Mouse (Mus musculus): ENCODE results near the gene Rad9b. TPM values are rescaled to one million over a fixed set of nuclear protein-coding genes. Genes with fewer than 3 reads are reported as not detected.

The Rad9b gene
- polyA plus RNA-seq, 1 experiment from 2014 or later, result 9.7 TPM

DNA sequence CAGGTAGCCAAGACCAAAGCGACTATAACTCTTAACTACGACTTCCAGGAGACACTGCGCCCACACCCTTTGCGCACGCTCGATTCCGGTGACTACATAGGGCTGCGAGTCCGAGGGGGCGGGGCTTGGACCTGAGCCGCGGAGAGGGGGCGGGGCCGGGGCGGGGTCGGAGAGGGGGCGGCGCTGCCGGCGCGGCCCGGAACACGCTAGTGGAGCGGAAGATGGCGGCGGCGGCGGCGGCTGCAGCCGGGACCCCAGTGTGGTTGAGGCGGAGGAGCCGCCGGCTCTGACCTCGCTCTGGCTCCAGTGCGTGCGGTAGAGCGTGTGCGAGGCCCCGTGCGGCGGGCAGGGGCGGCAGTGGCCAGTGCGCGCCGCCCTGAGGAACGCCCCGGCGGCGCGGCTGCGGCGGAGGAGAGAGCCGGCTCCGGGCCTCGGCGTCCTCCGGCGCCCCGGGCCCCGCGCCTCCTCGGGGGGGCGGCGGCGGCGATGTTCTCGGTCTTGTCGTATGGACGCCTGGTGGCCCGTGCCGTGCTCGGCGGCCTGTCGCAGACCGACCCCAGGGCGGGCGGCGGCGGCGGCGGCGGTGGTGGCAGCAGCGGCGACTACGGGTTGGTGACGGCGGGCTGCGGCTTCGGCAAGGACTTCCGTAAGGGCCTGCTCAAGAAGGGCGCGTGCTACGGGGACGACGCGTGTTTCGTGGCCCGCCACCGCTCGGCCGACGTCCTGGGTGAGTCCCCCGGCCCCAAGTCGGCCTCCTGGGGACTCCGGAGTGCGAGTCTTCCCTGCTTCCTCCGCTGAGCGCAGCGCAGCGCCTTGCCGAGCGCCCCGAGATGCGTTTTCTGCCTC lies 69.6 kb downstream of the Rad9b start, which contains the start of gene Pptc7:
Gene Pptc7 (plus strand): TSS at position 183 of the 846 bp plus-strand sequence.
- peak within 1 kb of the TSS; percentile 98 for H3K4me2 ChIP-seq
- peak within 1 kb of the TSS; percentile 99 for H3K4me3 ChIP-seq (ENCODE audit: low read depth, low read length)
- H3K9ac ChIP-seq (ENCODE audit: low read length), result peak within 1 kb of the TSS; percentile 88
- DNase-seq (ENCODE audit: low spot score, missing footprints), result peak; percentile 99
- no peaks in the 10 kb centered on the region for H3K27me3 ChIP-seq (ENCODE audit: control insufficient read depth, insufficient read depth, low read length)
- peaks cover 15% of the 10 kb centered on the region for H3K4me1 ChIP-seq (ENCODE audit: control insufficient read depth, insufficient read depth, low read length)
- under 1% methylated on average over 87 of the region's 114 CpGs for WGBS
- ATAC-seq (ENCODE audit: low FRiP score), result peak; percentile 96
- peak within 1 kb of the TSS; percentile 78 for H3K27ac ChIP-seq (ENCODE audit: low read depth, low read length)
- no peaks in the 10 kb centered on the region for H3K9me3 ChIP-seq (ENCODE audit: control insufficient read depth, low read length)
- H3K36me3 ChIP-seq (ENCODE audit: control insufficient read depth, insufficient read depth, low read length), result no peaks in the 10 kb centered on the region

DNA sequence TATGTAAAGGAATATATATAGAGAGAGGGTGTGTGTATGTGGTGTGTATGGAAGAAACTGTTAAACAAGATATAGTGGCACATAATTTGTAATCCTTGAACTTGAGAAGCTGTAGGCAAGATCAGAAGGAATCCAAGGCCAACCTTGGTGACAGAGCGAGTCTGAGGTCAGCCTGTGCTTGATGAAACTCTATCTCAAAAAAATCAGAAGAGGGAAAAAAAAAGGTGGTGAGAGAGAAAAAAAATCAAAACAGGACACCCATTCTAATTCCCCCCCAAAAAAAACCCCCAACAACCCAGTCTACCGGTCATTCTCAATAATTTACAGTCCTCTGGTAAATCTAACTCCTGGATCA lies 70.2 kb downstream of the Rad9b start:
- no peak overlapping the region for H3K27ac ChIP-seq (ENCODE audit: low read depth, low read length)
- peak; percentile 12; the same call in 1 of the 2 replicates for ATAC-seq (ENCODE audit: low FRiP score)
- WGBS, result 36% methylated on average over 2 of the region's 2 CpGs

DNA sequence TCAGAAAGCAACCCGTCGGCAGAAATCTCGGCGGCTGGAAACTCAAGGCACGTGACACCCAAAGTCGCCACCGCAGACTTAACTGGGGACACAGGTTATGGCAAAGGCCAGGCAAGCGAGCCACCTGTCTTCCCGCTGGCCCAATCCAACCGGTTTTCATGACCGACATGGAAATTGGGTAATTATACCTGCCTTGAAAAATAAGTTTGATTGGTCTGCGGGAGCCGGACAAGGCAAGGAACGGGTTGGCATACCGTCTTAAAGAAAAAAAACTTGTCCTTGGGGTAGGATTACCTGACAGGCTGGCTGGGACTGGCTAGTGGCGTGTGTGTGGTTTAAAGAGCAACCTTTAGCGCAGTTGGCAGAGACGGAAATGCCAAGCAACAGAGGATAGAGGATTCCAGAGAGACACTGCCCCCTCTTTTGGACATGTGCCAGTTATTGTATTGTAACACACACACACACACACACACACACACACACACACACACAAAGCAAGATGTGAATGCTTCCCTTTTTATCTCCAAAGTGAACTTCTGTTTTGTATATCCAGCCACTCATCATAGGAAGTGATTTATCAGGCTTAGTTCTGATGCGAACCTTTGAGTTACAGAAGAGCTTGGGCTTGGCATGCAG lies 73.1 kb downstream of the Rad9b start:
- ATAC-seq (ENCODE audit: low FRiP score) (no peak), DNase-seq (ENCODE audit: low spot score, missing footprints) (no peak)
- WGBS, result 42% methylated on average over 19 of the region's 19 CpGs
- Histone ChIP-seq H3K27me3 (ENCODE audit: control insufficient read depth, insufficient read depth, low read length) (no peaks in the 10 kb centered on the region), H3K4me3 (ENCODE audit: low read depth, low read length) (no peak overlapping the region), H3K4me2 (no peak overlapping the region), H3K36me3 (ENCODE audit: control insufficient read depth, insufficient read depth, low read length) (no peaks in the 10 kb centered on the region), H3K27ac (ENCODE audit: low read depth, low read length) (no peak overlapping the region), H3K9ac (ENCODE audit: low read length) (no peak overlapping the region), H3K4me1 (ENCODE audit: control insufficient read depth, insufficient read depth, low read length) (peaks cover 11% of the 10 kb centered on the region), H3K9me3 (ENCODE audit: control insufficient read depth, low read length) (no peaks in the 10 kb centered on the region)

More for the DNA sequence above, 70.2 kb downstream of the Rad9b start:
- Histone ChIP-seq H3K27me3 (ENCODE audit: control insufficient read depth, insufficient read depth, low read length) (no peaks in the 10 kb centered on the region), H3K4me3 (ENCODE audit: low read depth, low read length) (peak overlapping the region; percentile 99; the same call in 1 of the 2 replicates), H3K4me1 (ENCODE audit: control insufficient read depth, insufficient read depth, low read length) (peaks cover 15% of the 10 kb centered on the region), H3K9me3 (ENCODE audit: control insufficient read depth, low read length) (no peaks in the 10 kb centered on the region), H3K9ac (ENCODE audit: low read length) (no peak overlapping the region), H3K4me2 (peak overlapping the region; percentile 98), H3K36me3 (ENCODE audit: control insufficient read depth, insufficient read depth, low read length) (no peaks in the 10 kb centered on the region)
- no peak for DNase-seq (ENCODE audit: low spot score, missing footprints)

DNA sequence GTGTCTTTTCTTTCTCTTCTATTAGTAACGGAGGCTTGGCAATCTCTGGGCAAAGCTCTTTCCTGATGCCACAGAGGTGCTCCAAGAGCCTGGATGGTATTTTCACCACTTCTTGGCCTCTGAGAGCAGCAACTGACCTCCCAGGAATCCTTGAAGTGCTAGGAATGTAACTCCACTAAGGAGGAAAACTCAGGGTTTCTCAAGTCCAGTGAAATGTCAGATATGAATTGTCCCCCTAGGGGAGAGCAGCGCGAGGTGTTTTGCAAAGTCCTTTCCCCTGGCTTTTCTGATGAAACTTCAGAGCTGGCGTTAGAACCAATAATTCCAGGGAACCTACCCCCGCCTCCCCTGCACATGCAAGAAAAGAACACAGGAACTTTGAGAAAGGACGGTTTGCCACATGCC lies 73.6 kb downstream of the Rad9b start:
- no peak overlapping the region for H3K4me3 ChIP-seq (ENCODE audit: low read depth, low read length)
- H3K9me3 ChIP-seq (ENCODE audit: control insufficient read depth, low read length), result no peaks in the 10 kb centered on the region
- H3K4me1 ChIP-seq (ENCODE audit: control insufficient read depth, insufficient read depth, low read length), result peaks cover 5% of the 10 kb centered on the region
- no peaks in the 10 kb centered on the region for H3K27me3 ChIP-seq (ENCODE audit: control insufficient read depth, insufficient read depth, low read length)
- WGBS, result 49% methylated on average over 6 of the region's 6 CpGs
- no peak overlapping the region for H3K9ac ChIP-seq (ENCODE audit: low read length)
- no peak overlapping the region for H3K27ac ChIP-seq (ENCODE audit: low read depth, low read length)
- H3K4me2 ChIP-seq, result no peak overlapping the region
- H3K36me3 ChIP-seq (ENCODE audit: control insufficient read depth, insufficient read depth, low read length), result no peaks in the 10 kb centered on the region
- ATAC-seq (ENCODE audit: low FRiP score) (no peak), DNase-seq (ENCODE audit: low spot score, missing footprints) (no peak)

DNA sequence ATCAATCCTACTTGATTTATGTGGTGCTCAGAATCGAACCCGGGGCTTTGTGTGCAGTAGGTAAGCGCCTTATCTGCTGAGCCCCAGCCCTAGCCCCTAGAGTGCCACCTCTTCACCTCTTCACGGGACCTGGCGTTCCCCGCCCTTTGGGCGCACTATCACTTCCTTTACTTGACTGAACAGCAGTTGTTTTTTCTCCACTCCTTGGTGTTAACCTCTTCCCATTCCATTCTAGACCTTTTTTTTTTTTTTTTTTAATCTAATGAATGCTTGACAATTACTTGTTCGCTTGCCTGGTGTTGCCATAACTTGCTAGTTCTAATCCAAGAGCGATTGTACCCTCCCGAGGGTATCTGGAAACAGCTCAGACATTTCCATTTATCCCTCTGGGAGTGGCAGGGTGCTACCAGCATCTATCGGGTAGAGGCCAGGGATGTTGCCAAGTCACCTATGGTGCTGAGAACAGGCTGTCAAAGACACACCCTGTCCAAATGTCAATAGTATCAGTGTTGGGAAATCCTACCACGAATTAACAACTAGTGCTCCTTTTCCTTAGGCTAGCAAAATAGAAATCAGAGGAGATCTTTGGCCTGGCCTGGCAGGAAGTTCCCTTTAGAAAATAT lies 74.1 kb downstream of the Rad9b start:
- WGBS, result 82% methylated on average over 12 of the region's 12 CpGs
- no peak overlapping the region for H3K4me2 ChIP-seq
- H3K9ac ChIP-seq (ENCODE audit: low read length), result no peak overlapping the region
- H3K27me3 ChIP-seq (ENCODE audit: control insufficient read depth, insufficient read depth, low read length), result no peaks in the 10 kb centered on the region
- ATAC-seq (ENCODE audit: low FRiP score) (no peak), DNase-seq (ENCODE audit: low spot score, missing footprints) (no peak)
- H3K27ac ChIP-seq (ENCODE audit: low read depth, low read length), result no peak overlapping the region
- no peaks in the 10 kb centered on the region for H3K36me3 ChIP-seq (ENCODE audit: control insufficient read depth, insufficient read depth, low read length)
- peaks cover 2% of the 10 kb centered on the region; the same call in 1 of the 2 replicates for H3K4me1 ChIP-seq (ENCODE audit: control insufficient read depth, insufficient read depth, low read length)
- no peak overlapping the region for H3K4me3 ChIP-seq (ENCODE audit: low read depth, low read length)
- no peaks in the 10 kb centered on the region for H3K9me3 ChIP-seq (ENCODE audit: control insufficient read depth, low read length)

DNA sequence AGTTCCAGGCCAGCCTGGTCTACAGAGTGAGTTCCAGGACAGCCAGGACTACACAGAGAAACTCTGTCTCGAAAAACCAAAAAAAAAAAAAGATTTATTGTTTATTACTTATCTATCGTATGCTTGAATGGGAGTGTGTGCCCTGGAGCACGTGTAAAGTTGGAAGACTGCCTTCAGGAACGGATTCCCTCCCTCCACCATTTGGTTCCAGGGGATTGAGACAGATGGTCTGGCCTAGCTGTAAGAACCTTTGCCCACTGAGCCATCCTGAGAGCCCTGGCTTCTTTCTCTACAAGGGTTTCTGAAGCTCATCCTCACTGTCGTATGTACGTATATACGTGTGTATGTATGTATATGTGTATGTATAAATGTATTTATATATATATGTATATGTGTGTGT lies 75.1 kb downstream of the Rad9b start:
- DNase-seq (ENCODE audit: low spot score, missing footprints) (no peak), ATAC-seq (ENCODE audit: low FRiP score) (no peak)
- no peak overlapping the region for H3K27ac ChIP-seq (ENCODE audit: low read depth, low read length)

DNA sequence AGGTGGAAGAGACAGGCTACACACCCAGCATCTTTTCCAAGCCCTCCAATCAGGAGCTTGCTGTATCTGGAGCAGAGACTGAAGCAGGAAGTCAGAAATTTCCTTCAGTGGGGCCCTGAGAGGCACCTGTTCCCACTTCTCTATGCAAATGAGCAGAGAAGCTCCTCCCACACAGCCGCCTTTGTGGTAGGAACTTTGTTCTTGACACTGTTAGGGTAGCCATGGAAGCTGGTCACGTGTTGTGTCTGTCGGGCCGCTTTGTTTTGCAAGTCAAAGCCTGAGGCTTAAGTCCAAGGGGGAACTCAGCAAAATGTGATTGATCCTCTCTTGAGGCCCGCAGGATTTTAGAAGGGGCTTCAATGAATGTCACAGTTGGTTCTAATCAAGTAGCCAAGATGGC lies 79.2 kb downstream of the Rad9b start:
- DNase-seq (ENCODE audit: low spot score, missing footprints) (peak; percentile 87), ATAC-seq (ENCODE audit: low FRiP score) (no peak)
- Histone ChIP-seq H3K27me3 (ENCODE audit: control insufficient read depth, insufficient read depth, low read length) (no peaks in the 10 kb centered on the region), H3K4me3 (ENCODE audit: low read depth, low read length) (no peak overlapping the region), H3K9me3 (ENCODE audit: control insufficient read depth, low read length) (no peaks in the 10 kb centered on the region), H3K4me1 (ENCODE audit: control insufficient read depth, insufficient read depth, low read length) (0 out of 2 replicates have a peak, but pooled peaks cover 5% of the 10 kb centered on the region), H3K4me2 (no peak overlapping the region), H3K27ac (ENCODE audit: low read depth, low read length) (no peak overlapping the region; the same call in 1 of the 2 replicates), H3K9ac (ENCODE audit: low read length) (no peak overlapping the region), H3K36me3 (ENCODE audit: control insufficient read depth, insufficient read depth, low read length) (no peaks in the 10 kb centered on the region)
- WGBS, result 8% methylated on average over 5 of the region's 5 CpGs

More for the DNA sequence above, 75.1 kb downstream of the Rad9b start:
- H3K4me3 ChIP-seq (ENCODE audit: low read depth, low read length), result no peak overlapping the region
- 89% methylated on average over 7 of the region's 7 CpGs for WGBS
- H3K4me1 ChIP-seq (ENCODE audit: control insufficient read depth, insufficient read depth, low read length), result peaks cover 6% of the 10 kb centered on the region; the same call in 1 of the 2 replicates
- H3K9me3 ChIP-seq (ENCODE audit: control insufficient read depth, low read length), result no peaks in the 10 kb centered on the region
- no peak overlapping the region for H3K9ac ChIP-seq (ENCODE audit: low read length)
- no peaks in the 10 kb centered on the region for H3K36me3 ChIP-seq (ENCODE audit: control insufficient read depth, insufficient read depth, low read length)
- no peaks in the 10 kb centered on the region for H3K27me3 ChIP-seq (ENCODE audit: control insufficient read depth, insufficient read depth, low read length)
- H3K4me2 ChIP-seq, result no peak overlapping the region
